Mouse (Mus musculus) stomach, postnatal 0 days (tissue): ENCODE measurements around the gene Lrig2. TPM values are rescaled to one million over a fixed set of nuclear protein-coding genes. Genes with fewer than 3 reads are reported as not detected.

Experiments used
- ATAC-seq: fragments of 200-750 bp; cut with Nextera tagmentation; 2 replicates; pipeline ENCODE4 v1.8.0; 2017; ENCODE audit not compliant: low FRiP score, low TSS enrichment
- DNase-seq: peaks from one replicate; pipeline ENCODE4 v3.0.0-alpha.2; 2016; ENCODE audit warnings: low spot score
- H3K27ac ChIP-seq: fragments of 300-500 bp; sonication (generic); replicated peaks from 2 replicates; pipeline ENCODE4 v1.5.1; 2014; ENCODE audit warnings: mild to moderate bottlenecking, control low read depth
- H3K27me3 ChIP-seq: fragments of 300-500 bp; sonication (generic); 2 replicates; pipeline ENCODE4 v1.6.1; 2014; ENCODE audit warnings: low read length; ENCODE audit not compliant: control insufficient read depth, insufficient read depth
- H3K36me3 ChIP-seq: fragments of 300-500 bp; sonication (generic); 2 replicates; pipeline ENCODE4 v1.6.1; 2014; ENCODE audit warnings: low read length, mixed read lengths; ENCODE audit not compliant: control insufficient read depth, insufficient read depth
- H3K4me1 ChIP-seq: fragments of 300-500 bp; sonication (generic); replicated peaks from 2 replicates; pipeline ENCODE4 v1.6.1; 2014; ENCODE audit warnings: antibody characterized with exemption; ENCODE audit not compliant: control insufficient read depth, insufficient read depth
- H3K4me2 ChIP-seq: fragments of 300-500 bp; sonication (generic); replicated peaks from 2 replicates; pipeline ENCODE4 v1.6.1; 2014; ENCODE audit warnings: low read depth, mild to moderate bottlenecking, control low read depth, moderate library complexity
- H3K4me3 ChIP-seq: fragments of 300-500 bp; sonication (generic); 2 replicates; pipeline ENCODE4 v1.5.1; 2014; ENCODE audit warnings: low read depth, low read length, control low read depth
- H3K9ac ChIP-seq: fragments of 300-500 bp; sonication (generic); 2 replicates; pipeline ENCODE4 v1.6.1; 2014; ENCODE audit warnings: mild to moderate bottlenecking, low read length, control low read depth, mixed read lengths
- H3K9me3 ChIP-seq: fragments of 300-500 bp; sonication (generic); 2 replicates; pipeline ENCODE4 v1.6.1; 2016; ENCODE audit warnings: low read length; ENCODE audit not compliant: control insufficient read depth
- CTCF ChIP-seq: IDR thresholded peaks from 2 replicates; pipeline ENCODE4 v1.5.1; 2016; ENCODE audit warnings: antibody characterized with exemption, low read depth, mild to moderate bottlenecking, moderate library complexity
- EP300 ChIP-seq: optimal IDR thresholded peaks from 2 replicates; pipeline ENCODE3; 2016; ENCODE audit warnings: antibody characterized with exemption
- WGBS: fragments of 180-500 bp; shearing (Covaris S2); extraction: QIAGEN DNeasy Blood & Tissue Kit; methylation state at CpG from one replicate; pipeline ENCODE4 v1.1.7; 2014; 5-methylcytosine and 5-hydroxymethylcytosine counted together
- polyA plus RNA-seq: library from polyadenylated mRNA; unstranded; fragments of >200 nt; fragmentation: Nextera tagmentation; extraction: Ambion mirVana; gene quantifications from 2 replicates; pipeline ENCODE4 v1.2.1, GENCODE M21; 2015

Lrig2 gene
- polyA plus RNA-seq, 1 experiment from 2014 or later = 6.0 TPM

DNA sequence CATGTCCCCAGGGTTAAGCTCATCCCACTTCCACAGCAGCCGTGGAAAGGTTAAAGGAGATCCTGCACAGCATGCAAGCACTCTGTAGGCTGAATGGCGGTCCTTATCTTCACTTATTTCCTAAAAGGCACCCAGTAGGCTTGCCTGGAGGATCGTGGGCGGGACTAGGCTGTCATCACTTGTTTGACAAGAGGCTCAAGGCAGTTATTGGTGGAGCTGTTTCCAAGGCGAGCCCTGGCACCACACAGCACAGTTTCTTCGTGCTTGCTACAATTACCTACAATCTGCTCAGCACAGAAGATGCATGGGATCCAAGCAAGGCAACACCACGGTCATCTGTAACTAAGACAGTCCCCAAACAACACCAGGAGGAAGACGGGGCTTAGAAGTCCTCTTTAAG, 137.8 kb downstream of the Lrig2 start:
- H3K4me3 ChIP-seq = no peak overlapping the region
- H3K36me3 ChIP-seq = no peaks in the 10 kb centered on the region
- WGBS = 73% methylated on average over 8 of the region's 8 CpGs
- H3K27me3 ChIP-seq = no peaks in the 10 kb centered on the region
- DNase-seq (no peak), ATAC-seq (no peak)
- no peaks in the 10 kb centered on the region for H3K9me3 ChIP-seq
- no peak overlapping the region for H3K9ac ChIP-seq
- TF ChIP-seq EP300 (no peak), CTCF (no peak)
- H3K4me2 ChIP-seq = no peak overlapping the region
- H3K4me1 ChIP-seq = no peaks in the 10 kb centered on the region
- H3K27ac ChIP-seq = no peak overlapping the region

DNA sequence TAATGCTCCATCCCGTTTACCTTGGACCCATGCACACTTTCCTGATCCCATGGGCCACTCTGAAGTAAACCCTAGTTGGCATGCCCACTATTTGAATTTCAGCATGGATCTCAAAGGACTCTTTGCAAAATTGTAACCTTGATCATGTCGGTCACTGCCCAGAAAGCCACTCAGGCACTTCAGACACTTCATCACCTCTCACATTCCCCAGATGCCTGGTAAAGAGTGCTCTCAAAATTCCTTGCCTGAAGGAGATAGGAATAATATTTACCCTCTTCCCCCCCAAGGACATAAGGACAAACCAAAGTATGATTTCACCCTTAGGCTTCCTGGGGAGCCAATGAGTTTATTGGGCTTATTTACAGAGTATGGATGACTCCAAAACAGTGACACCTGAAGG, 139.3 kb downstream of the Lrig2 start:
- WGBS = 69% methylated on average over 2 of the region's 2 CpGs
- TF ChIP-seq CTCF (no peak), EP300 (no peak)

GRCm38 (mm10) chr3:104367912-104368311, 143.8 kb downstream of the Lrig2 start:
- WGBS = 78% methylated on average over 2 of the region's 2 CpGs
- Histone ChIP-seq H3K9me3 (no peaks in the 10 kb centered on the region), H3K4me3 (no peak overlapping the region), H3K4me1 (no peaks in the 10 kb centered on the region), H3K36me3 (no peaks in the 10 kb centered on the region), H3K27ac (no peak overlapping the region), H3K9ac (no peak overlapping the region), H3K27me3 (no peaks in the 10 kb centered on the region), H3K4me2 (no peak overlapping the region)
- ATAC-seq = no peak
- no peak for DNase-seq
- no peak for TF ChIP-seq EP300
- TF ChIP-seq CTCF = no peak

More for the DNA sequence above, 139.3 kb downstream of the Lrig2 start:
- no peak for ATAC-seq
- no peak for DNase-seq
- Histone ChIP-seq H3K9ac (no peak overlapping the region), H3K27me3 (no peaks in the 10 kb centered on the region), H3K4me1 (no peaks in the 10 kb centered on the region), H3K9me3 (no peaks in the 10 kb centered on the region), H3K36me3 (no peaks in the 10 kb centered on the region), H3K4me2 (no peak overlapping the region), H3K4me3 (no peak overlapping the region), H3K27ac (no peak overlapping the region)

GRCm38 (mm10) chr3:104361814-104362213, 149.9 kb downstream of the Lrig2 start:
- H3K27ac ChIP-seq = no peak overlapping the region
- no peak overlapping the region for H3K4me3 ChIP-seq
- TF ChIP-seq EP300 (no peak), CTCF (no peak)
- no peaks in the 10 kb centered on the region for H3K9me3 ChIP-seq
- no peak overlapping the region for H3K9ac ChIP-seq
- 69% methylated on average over 8 of the region's 8 CpGs for WGBS
- 0 out of 2 replicates have a peak, but pooled peaks cover 2% of the 10 kb centered on the region for H3K4me1 ChIP-seq
- H3K4me2 ChIP-seq = no peak overlapping the region
- no peaks in the 10 kb centered on the region for H3K27me3 ChIP-seq
- ATAC-seq = no peak
- no peaks in the 10 kb centered on the region for H3K36me3 ChIP-seq
- DNase-seq = no peak

DNA sequence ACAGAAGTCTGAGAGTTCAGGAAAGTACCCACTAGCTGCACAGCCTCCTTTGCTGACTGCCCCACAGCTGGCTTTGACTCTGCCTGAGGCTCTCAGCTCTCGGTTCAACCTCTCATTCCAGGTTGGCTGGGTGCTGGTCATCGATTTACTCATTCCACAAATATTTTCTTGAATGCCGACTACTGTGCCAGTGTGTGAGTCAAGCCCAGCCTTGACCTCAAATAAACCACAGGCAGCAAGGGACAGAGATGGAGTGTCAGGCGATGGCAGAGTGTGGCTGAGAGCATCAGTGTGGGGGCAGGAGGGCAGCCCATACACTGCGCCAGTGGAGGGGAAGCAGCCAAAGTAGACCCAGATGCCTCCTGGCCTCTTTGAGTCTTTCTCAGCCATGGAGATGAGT, 151.4 kb downstream of the Lrig2 start:
- ATAC-seq = peak; percentile 51
- peak overlapping the region; percentile 56; the same call in 1 of the 2 replicates for H3K27ac ChIP-seq
- 38% methylated on average over 5 of the region's 5 CpGs for WGBS

DNA sequence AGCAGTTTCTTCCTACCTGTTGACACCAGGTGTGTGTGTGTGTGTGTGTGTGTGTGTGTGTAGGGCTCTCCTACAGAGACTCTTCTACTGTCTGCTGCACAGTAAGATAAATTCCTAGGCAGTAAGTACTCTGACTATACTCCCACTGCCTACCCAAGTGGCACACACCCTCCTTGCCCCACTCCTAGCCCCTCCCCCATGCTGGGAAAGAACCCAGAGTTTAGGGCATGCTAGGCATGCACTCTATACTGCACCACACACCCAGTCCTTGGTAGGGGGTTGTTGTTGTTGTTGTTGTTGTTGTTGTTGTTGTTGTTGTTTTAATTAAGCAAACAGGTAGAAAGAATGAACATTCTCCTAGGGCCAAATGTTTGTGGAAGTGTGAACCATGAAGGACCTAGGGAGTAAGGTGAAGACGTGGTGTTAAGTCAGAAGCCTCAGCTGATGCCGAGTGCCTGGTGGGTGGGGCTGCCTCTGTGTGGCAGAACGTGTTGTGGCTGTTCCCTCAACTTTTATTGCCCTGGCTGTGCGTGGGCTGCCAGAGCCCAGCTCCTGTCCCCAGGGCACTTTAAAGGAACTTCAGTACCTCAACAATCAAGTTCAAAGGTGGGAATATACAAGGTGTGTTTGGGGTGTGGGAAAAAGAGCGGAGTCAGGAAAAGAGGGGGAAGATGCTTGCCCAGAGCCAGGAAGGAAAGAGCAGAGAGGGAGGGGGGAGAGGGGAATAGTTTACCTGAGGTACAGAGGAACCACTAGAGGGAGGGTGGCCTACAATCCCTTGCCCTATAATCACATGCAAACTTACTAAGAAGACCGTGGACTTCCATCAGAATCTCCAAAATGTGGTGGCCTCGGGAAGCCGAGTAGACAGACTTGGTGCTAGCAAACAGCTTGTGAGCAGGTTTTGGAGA, 152.2 kb downstream of the Lrig2 start:
- H3K27me3 ChIP-seq = no peaks in the 10 kb centered on the region
- no peak overlapping the region for H3K4me3 ChIP-seq
- no peak overlapping the region for H3K9ac ChIP-seq
- DNase-seq (peak; percentile 47), ATAC-seq (peak; percentile 64)
- peak overlapping the region; percentile 61 for H3K27ac ChIP-seq
- no peak overlapping the region for H3K4me2 ChIP-seq
- 30% methylated on average over 8 of the region's 8 CpGs for WGBS
- no peaks in the 10 kb centered on the region for H3K9me3 ChIP-seq
- 0 out of 2 replicates have a peak, but pooled peaks cover 2% of the 10 kb centered on the region for H3K4me1 ChIP-seq
- no peak for TF ChIP-seq EP300
- TF ChIP-seq CTCF = peak; percentile 47
- no peaks in the 10 kb centered on the region for H3K36me3 ChIP-seq

More for the DNA sequence above, 151.4 kb downstream of the Lrig2 start:
- Histone ChIP-seq H3K9ac (no peak overlapping the region), H3K4me3 (no peak overlapping the region), H3K9me3 (no peaks in the 10 kb centered on the region), H3K27me3 (no peaks in the 10 kb centered on the region), H3K4me2 (no peak overlapping the region), H3K4me1 (0 out of 2 replicates have a peak, but pooled peaks cover 2% of the 10 kb centered on the region), H3K36me3 (no peaks in the 10 kb centered on the region)
- DNase-seq = peak; percentile 39
- no peak for TF ChIP-seq EP300
- TF ChIP-seq CTCF = no peak
